Mouse (Mus musculus): ENCODE data around the gene Fry.

The Fry gene

DNA sequence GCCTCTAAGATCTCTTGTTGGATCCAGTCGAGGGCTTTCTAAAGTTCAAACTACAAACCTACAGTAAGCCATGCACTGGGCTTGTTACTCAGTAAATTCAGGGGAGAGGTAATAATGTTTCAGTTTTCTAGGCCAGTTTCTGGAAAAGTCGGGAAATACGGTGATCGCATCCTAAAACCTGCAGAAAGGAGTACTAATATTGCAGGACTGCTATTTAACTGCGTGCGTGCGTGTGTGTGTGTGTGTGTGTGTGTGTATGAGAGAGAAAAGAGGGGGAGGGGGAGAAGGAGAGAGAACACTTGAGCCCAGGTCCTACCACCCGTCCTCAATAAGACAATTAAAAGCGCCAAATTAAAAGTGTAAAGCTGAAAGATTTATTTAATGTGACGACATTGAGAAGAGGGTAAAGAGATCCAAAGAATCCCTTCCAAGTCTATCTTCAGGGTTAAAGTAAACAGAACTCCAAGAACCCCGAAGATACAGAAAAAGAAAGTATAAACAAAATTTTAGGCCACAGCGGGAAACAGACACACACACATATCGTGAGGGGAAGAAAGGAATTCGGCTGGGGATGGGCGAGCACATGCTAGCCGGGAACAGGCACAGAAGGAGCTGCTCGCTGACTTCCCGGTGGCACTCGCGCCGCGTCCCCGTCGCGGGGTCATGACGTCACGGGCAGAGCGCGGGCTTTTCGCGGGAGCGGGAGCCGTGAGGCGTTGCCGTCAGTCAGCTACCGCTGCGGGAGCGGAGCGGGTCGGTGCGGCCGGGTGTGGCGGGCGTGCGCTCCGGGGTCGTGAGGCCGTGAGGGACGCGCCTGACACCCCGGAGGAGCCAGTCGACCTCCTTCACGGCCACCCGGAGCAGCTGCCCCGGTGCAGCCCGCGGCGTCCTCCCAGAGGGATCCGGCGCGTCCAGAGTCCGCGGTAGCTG, 403.8 kb downstream of the Fry start, which contains the start of gene Brca2:
Gene Brca2 (plus strand): TSS at position 694 of the 930 bp plus-strand sequence.
- DNase-seq (ENCODE audit: low read depth, low spot score): peak; percentile 95

GRCm38 (mm10) chr5:150522867-150523234, 404.4 kb downstream of the Fry start:
- DNase-seq (ENCODE audit: low read depth, low spot score): no peak

DNA sequence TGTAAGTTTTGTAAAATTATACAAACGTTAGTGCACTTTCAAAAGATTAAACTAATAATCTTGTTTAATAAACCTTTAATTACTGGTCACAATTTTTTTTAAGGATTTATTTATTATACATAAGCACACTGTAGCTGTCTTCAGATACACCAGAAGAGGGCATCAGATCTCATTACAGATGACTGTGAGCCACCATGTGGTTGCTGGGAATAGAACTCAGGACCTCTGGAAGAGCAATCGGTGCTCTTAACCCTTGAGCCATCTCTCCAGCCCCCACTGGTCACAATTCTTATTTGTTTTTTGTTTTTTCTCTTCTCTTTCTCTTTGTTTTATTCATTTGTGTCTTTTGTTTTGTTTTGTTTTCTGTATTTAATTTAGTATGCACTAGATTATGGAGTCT, 406.8 kb downstream of the Fry start:
- DNase-seq (ENCODE audit: low read depth, low spot score): no peak

- DNase-seq (ENCODE audit: low read depth, low spot score): no peak
These were observed 422.9 kb downstream of the Fry start for GRCm38 (mm10) chr5:150541302-150541701.

- peak; percentile 44 for DNase-seq (ENCODE audit: low read depth, low spot score)
These were observed 424.7 kb downstream of the Fry start for GRCm38 (mm10) chr5:150543184-150543583.
